Mouse (Mus musculus): Measurements from ENCODE around the gene Fxyd4.

DNA sequence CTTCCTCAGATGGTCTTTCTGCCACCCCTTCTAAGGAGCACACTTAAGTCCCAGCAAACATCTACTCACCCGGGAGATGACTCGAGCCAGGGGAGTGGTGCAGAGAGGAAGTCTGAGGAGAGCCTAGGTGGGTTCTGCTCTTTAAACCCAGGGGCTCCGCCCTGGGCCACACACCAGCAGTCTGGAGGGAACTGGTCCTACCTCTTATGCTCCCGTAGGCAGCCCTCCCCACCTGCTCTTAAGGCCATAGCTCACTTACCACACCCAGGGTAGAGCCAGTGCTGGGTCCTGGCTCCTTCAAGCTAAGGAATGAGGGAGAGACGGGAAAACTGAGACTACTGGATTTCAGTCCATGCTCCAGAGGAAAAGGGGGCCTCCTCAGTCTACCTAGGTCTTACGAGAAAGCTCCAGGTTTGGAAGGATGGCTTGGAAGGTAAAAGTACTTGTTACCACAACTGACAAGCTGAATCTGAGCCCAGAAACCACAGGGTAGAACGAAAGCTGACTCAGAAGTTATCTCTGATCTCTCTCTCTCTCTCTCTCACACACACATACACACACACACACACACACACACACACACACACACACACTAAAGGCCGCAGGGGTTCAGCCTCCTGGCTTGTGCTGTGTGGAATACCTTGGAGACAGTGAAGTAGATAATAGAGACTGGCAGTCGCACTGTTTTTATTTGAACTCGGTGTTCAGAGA, at the start of gene Fxyd4:
- TF ChIP-seq CTCF (IDR thresholded peaks at IDR 0.05; ENCODE audit: low read depth) (no peak), EP300 (IDR thresholded peaks at IDR 0.05; ENCODE audit: low read depth) (no peak)

All from liver, embryonic 14.5 days (tissue).